Mouse (Mus musculus): Measurements from ENCODE around the gene Maml2. TPM values are rescaled to one million over a fixed set of nuclear protein-coding genes. Genes with fewer than 3 reads are reported as not detected.
A peak's percentile ranks its signal among the peaks of the same experiment; 100 is the strongest.

Maml2 gene
- polyA plus RNA-seq, 1 experiment, result 5.5 TPM

GRCm38 (mm10) chr9:13440911-13441310 is 143.2 kb downstream of the Maml2 start:
- H3K4me3 ChIP-seq (ENCODE audit: insufficient read depth, low read length), result no peak overlapping the region
- no peak overlapping the region for H3K27ac ChIP-seq (ENCODE audit: insufficient read depth, low read length)
- H3K4me1 ChIP-seq (ENCODE audit: control insufficient read depth, insufficient read depth, low read length), result no peaks in the 10 kb centered on the region
- TF ChIP-seq POLR2A (IDR thresholded peaks at IDR 0.05; ENCODE audit: extremely low read depth, insufficient read depth, low read length), result no peak
- TF ChIP-seq CTCF (IDR thresholded peaks at IDR 0.05; ENCODE audit: extremely low read depth, insufficient read depth, low read length), result no peak

GRCm38 (mm10) chr9:13442012-13442735 is 144.4 kb downstream of the Maml2 start:
- H3K4me1 ChIP-seq (ENCODE audit: control insufficient read depth, insufficient read depth, low read length), result no peaks in the 10 kb centered on the region
- H3K27ac ChIP-seq (ENCODE audit: insufficient read depth, low read length), result no peak overlapping the region
- H3K4me3 ChIP-seq (ENCODE audit: insufficient read depth, low read length), result no peak overlapping the region
- TF ChIP-seq CTCF (IDR thresholded peaks at IDR 0.05; ENCODE audit: extremely low read depth, insufficient read depth, low read length) (no peak), POLR2A (IDR thresholded peaks at IDR 0.05; ENCODE audit: extremely low read depth, insufficient read depth, low read length) (no peak)

GRCm38 (mm10) chr9:13443484-13444211 is 145.9 kb downstream of the Maml2 start:
- Histone ChIP-seq H3K4me1 (ENCODE audit: control insufficient read depth, insufficient read depth, low read length) (no peaks in the 10 kb centered on the region), H3K27ac (ENCODE audit: insufficient read depth, low read length) (no peak overlapping the region), H3K4me3 (ENCODE audit: insufficient read depth, low read length) (no peak overlapping the region)
- no peak for TF ChIP-seq POLR2A (IDR thresholded peaks at IDR 0.05; ENCODE audit: extremely low read depth, insufficient read depth, low read length)
- no peak for TF ChIP-seq CTCF (IDR thresholded peaks at IDR 0.05; ENCODE audit: extremely low read depth, insufficient read depth, low read length)

- Histone ChIP-seq H3K4me3 (ENCODE audit: insufficient read depth, low read length) (no peak overlapping the region), H3K4me1 (ENCODE audit: control insufficient read depth, insufficient read depth, low read length) (no peaks in the 10 kb centered on the region), H3K27ac (ENCODE audit: insufficient read depth, low read length) (no peak overlapping the region)
- TF ChIP-seq CTCF (IDR thresholded peaks at IDR 0.05; ENCODE audit: extremely low read depth, insufficient read depth, low read length) (no peak), POLR2A (IDR thresholded peaks at IDR 0.05; ENCODE audit: extremely low read depth, insufficient read depth, low read length) (no peak)
Measured at GRCm38 (mm10) chr9:13446236-13446635, 148.5 kb downstream of the Maml2 start.

GRCm38 (mm10) chr9:13446703-13447285 is 149.0 kb downstream of the Maml2 start, which contains the start of gene Gm17571:
Gene Gm17571 (minus strand): TSS chr9:13446753.
- H3K4me1 ChIP-seq (ENCODE audit: control insufficient read depth, insufficient read depth, low read length), result no peaks in the 10 kb centered on the region
- TF ChIP-seq POLR2A (IDR thresholded peaks at IDR 0.05; ENCODE audit: extremely low read depth, insufficient read depth, low read length), result no peak
- no peak for TF ChIP-seq CTCF (IDR thresholded peaks at IDR 0.05; ENCODE audit: extremely low read depth, insufficient read depth, low read length)
- no peak within 1 kb of the TSS for H3K27ac ChIP-seq (ENCODE audit: insufficient read depth, low read length)
- H3K4me3 ChIP-seq (ENCODE audit: insufficient read depth, low read length), result no peak within 1 kb of the TSS

GRCm38 (mm10) chr9:13448716-13449115 is 151.0 kb downstream of the Maml2 start:
- H3K4me1 ChIP-seq (ENCODE audit: control insufficient read depth, insufficient read depth, low read length), result no peaks in the 10 kb centered on the region
- no peak overlapping the region for H3K27ac ChIP-seq (ENCODE audit: insufficient read depth, low read length)
- TF ChIP-seq POLR2A (IDR thresholded peaks at IDR 0.05; ENCODE audit: extremely low read depth, insufficient read depth, low read length) (no peak), CTCF (IDR thresholded peaks at IDR 0.05; ENCODE audit: extremely low read depth, insufficient read depth, low read length) (no peak)
- no peak overlapping the region for H3K4me3 ChIP-seq (ENCODE audit: insufficient read depth, low read length)

GRCm38 (mm10) chr9:13454651-13455123 is 156.9 kb downstream of the Maml2 start:
- Histone ChIP-seq H3K27ac (ENCODE audit: insufficient read depth, low read length) (peak overlapping the region; percentile 37; the same call in 1 of the 2 replicates), H3K4me1 (ENCODE audit: control insufficient read depth, insufficient read depth, low read length) (peaks cover 5% of the 10 kb centered on the region; the same call in 1 of the 2 replicates), H3K4me3 (ENCODE audit: insufficient read depth, low read length) (no peak overlapping the region)
- TF ChIP-seq CTCF (IDR thresholded peaks at IDR 0.05; ENCODE audit: extremely low read depth, insufficient read depth, low read length) (no peak), POLR2A (IDR thresholded peaks at IDR 0.05; ENCODE audit: extremely low read depth, insufficient read depth, low read length) (no peak)

GRCm38 (mm10) chr9:13455231-13455630 is 157.5 kb downstream of the Maml2 start:
- Histone ChIP-seq H3K4me1 (ENCODE audit: control insufficient read depth, insufficient read depth, low read length) (peaks cover 5% of the 10 kb centered on the region), H3K4me3 (ENCODE audit: insufficient read depth, low read length) (no peak overlapping the region), H3K27ac (ENCODE audit: insufficient read depth, low read length) (0 out of 2 replicates have a peak overlapping the region, but pooled peaks have one; percentile 37)
- TF ChIP-seq POLR2A (IDR thresholded peaks at IDR 0.05; ENCODE audit: extremely low read depth, insufficient read depth, low read length), result no peak
- no peak for TF ChIP-seq CTCF (IDR thresholded peaks at IDR 0.05; ENCODE audit: extremely low read depth, insufficient read depth, low read length)

GRCm38 (mm10) chr9:13457774-13458173 is 160.0 kb downstream of the Maml2 start:
- Histone ChIP-seq H3K27ac (ENCODE audit: insufficient read depth, low read length) (no peak overlapping the region), H3K4me3 (ENCODE audit: insufficient read depth, low read length) (no peak overlapping the region), H3K4me1 (ENCODE audit: control insufficient read depth, insufficient read depth, low read length) (peaks cover 5% of the 10 kb centered on the region)
- TF ChIP-seq CTCF (IDR thresholded peaks at IDR 0.05; ENCODE audit: extremely low read depth, insufficient read depth, low read length) (no peak), POLR2A (IDR thresholded peaks at IDR 0.05; ENCODE audit: extremely low read depth, insufficient read depth, low read length) (no peak)

Data from cortical plate, adult 2 months (tissue).